Mouse (Mus musculus): ENCODE data around the gene Wnt2b. TPM values are rescaled to one million over a fixed set of nuclear protein-coding genes. Genes with fewer than 3 reads are reported as not detected.

Wnt2b gene
- total RNA-seq (2015; ENCODE audit: low replicate concordance), result not detected in 2 replicates
- not detected in 2 replicates for total RNA-seq (2017; ENCODE audit: low replicate concordance)

DNA sequence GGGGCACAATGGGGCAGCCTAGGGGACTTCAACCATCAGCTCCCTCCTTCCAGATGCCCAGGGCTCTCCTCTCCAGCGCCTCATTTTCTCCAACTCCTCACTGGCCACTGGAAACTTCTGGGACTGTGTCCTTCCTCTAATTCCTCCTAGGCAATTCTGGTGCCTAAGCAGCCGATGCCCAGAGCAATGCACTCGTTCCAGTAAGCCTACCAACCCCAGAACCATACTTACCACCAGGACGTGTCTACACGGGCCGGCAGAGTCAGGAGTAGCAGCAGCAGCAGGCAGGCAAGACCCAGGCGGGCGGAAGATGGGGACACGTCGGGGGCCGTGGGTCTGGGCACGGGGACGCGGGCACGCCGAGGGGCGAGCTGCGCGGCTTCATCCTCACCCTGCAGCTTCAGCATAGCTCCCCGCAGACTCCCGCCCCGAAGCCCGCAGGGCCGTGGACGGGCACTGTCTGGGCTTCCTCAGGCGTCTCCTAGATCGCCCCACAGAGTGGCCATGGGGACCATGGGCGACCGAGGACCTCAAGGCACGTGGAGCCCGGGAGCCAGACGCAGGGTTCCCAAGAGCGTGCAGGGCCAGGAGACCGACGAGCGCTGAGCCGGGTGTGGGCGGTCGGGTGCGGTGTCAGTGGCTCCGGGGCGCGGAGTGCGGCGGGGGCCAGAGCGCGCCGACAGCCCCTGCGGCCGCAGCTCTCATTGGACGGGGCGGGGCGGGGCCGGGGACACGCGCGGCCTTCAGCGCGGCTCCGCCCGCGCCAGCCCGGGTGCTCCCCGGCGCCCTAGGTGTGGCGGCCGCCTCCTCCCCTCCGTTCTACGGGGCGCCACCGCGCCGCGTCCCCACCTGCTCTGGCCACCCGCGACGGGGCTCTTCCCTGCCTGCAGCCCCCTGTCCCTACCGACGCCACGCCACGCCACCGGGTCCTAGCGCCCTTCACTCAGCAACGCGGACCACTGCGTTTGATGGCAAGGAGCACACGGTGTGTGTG is at the start of gene Wnt2b:
Gene Wnt2b, minus strand, starts transcription at position 856 of the 994 bp plus-strand sequence.
- 0 out of 2 replicates have a peak, but pooled peaks have one; percentile 39 for ATAC-seq (replicated peaks; ENCODE audit: low FRiP score, poor library complexity, severe bottlenecking)

DNA sequence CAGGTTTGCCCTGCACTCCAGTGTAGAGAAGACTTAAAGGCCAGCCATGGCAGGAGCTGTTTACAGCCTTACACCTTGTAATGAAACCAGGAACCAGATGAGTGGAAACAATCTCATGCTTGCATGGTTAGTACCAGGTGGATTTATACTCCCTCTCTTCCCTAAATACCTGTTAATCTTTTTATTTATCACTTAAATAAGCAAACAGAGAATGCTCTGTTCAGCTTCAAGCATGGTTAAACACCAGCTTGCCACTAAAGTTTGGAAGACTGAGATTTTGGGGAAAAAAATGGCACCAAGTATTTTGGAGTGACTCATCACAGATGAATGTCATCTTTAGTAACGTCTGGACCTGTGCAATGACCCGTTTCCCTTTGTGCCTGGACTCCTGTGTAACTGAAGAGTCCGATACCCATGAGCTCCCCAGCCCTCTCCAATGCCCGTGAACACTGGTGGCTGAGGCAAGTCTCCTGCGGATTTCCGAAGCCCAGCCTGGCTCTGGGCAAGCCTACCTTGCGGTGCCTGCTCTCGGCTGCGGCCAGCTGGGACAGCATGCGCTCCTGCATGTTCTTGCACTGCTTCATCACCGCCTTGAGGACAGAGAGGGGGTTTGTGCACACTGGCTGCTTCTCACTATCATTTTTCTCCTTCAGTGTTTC is 49.1 kb upstream of the Wnt2b start:
- ATAC-seq (replicated peaks; ENCODE audit: low FRiP score, poor library complexity, severe bottlenecking), result no peak

GRCm38 (mm10) chr3:105008070-105008469 is 46.3 kb upstream of the Wnt2b start:
- ATAC-seq (replicated peaks; ENCODE audit: low FRiP score, poor library complexity, severe bottlenecking), result no peak

- ATAC-seq (replicated peaks; ENCODE audit: low FRiP score, poor library complexity, severe bottlenecking), result no peak
These were observed 44.4 kb upstream of the Wnt2b start for GRCm38 (mm10) chr3:105006101-105006500.

GRCm38 (mm10) chr3:105005561-105006065 is 43.9 kb upstream of the Wnt2b start:
- ATAC-seq (replicated peaks; ENCODE audit: low FRiP score, poor library complexity, severe bottlenecking), result no peak

DNA sequence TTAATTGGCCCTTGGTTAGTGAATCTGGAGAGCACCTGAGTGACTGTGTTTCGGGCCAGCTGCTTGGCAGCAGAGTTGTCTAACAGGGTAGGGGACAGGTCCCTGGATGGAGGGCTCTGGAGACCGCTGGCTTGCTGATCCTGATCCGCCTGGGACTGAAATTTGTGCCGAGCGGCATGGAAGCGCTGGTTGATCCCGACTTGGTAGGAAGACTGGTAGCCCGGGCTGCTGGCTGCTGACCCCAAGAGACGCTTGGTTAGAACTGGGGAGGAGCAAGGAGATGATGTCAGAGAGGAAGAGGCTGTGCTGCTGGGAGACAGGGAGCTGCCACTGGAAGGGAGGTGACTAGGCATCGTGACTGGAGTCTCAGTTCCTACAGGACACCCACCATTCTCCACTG is 43.3 kb upstream of the Wnt2b start:
- ATAC-seq (replicated peaks; ENCODE audit: low FRiP score, poor library complexity, severe bottlenecking), result no peak

GRCm38 (mm10) chr3:105003960-105004463 is 42.3 kb upstream of the Wnt2b start:
- no peak for ATAC-seq (replicated peaks; ENCODE audit: low FRiP score, poor library complexity, severe bottlenecking)

- no peak for ATAC-seq (replicated peaks; ENCODE audit: low FRiP score, poor library complexity, severe bottlenecking)
These were observed 39.7 kb upstream of the Wnt2b start for GRCm38 (mm10) chr3:105001374-105001773.

DNA sequence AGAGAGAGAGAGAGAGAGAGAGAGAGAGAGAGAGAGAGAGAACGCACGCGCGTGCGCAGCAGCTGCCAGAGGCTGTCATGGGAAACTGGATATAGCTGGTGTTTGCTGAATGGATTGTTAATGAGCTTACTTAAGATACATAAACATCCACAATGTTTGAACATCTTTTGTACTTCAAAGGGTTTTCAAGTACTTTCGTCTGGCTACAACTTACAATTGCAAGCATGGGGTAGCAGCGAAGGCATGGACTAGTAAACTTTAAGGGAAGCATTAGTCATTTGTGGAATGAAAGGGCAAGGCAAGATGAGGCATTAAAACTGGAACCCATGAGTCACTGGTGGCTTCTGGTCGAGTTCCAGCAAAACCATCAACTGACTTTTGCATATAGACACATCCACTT is 38.8 kb upstream of the Wnt2b start:
- no peak for ATAC-seq (replicated peaks; ENCODE audit: low FRiP score, poor library complexity, severe bottlenecking)

DNA sequence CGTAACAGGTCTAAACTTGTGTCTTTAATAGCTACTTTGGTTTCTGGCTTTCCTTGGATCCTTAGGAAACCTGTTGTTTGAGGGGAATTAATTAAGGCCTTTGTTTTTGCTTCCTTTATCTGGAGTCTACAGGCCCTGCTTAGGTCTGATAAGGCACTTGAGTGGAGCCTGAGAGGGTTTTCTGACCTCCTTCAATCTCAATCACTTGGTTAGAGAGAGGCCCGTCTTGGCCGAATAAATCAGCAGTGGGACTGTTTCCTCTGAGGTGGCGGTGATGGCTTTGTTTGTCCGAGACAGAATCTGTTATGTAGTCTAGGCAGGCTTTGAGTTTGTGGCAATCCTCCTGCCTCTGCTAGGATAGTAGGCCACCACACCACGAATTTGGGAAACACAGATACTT is 35.8 kb upstream of the Wnt2b start:
- no peak for ATAC-seq (replicated peaks; ENCODE audit: low FRiP score, poor library complexity, severe bottlenecking)

- ATAC-seq (replicated peaks; ENCODE audit: low FRiP score, poor library complexity, severe bottlenecking), result no peak
These were observed 34.0 kb upstream of the Wnt2b start for GRCm38 (mm10) chr3:104995707-104996106.

DNA sequence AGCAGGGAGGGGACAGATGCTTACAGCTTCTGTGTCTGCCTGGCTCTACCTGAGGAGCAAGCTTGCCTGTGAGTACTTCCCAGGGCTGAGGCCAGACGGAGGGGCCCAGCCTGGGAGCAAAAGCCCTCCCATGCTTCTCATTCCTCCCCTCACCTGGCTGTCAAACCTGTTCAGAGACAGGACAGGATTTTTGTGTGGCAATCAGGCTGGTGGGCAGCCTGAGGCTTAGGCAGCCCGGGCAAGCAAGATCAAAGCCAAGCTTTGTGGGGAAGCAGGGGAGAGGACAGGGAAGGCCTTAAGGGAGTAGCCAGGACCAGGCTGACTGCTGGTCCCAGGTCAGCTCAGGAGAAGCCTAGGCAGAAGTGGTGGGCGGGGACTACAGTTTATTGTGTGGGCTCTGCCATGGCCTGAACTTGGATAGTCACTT is 32.7 kb upstream of the Wnt2b start:
- ATAC-seq (replicated peaks; ENCODE audit: low FRiP score, poor library complexity, severe bottlenecking), result no peak

GRCm38 (mm10) chr3:104993800-104994199 is 32.1 kb upstream of the Wnt2b start:
- no peak for ATAC-seq (replicated peaks; ENCODE audit: low FRiP score, poor library complexity, severe bottlenecking)

DNA sequence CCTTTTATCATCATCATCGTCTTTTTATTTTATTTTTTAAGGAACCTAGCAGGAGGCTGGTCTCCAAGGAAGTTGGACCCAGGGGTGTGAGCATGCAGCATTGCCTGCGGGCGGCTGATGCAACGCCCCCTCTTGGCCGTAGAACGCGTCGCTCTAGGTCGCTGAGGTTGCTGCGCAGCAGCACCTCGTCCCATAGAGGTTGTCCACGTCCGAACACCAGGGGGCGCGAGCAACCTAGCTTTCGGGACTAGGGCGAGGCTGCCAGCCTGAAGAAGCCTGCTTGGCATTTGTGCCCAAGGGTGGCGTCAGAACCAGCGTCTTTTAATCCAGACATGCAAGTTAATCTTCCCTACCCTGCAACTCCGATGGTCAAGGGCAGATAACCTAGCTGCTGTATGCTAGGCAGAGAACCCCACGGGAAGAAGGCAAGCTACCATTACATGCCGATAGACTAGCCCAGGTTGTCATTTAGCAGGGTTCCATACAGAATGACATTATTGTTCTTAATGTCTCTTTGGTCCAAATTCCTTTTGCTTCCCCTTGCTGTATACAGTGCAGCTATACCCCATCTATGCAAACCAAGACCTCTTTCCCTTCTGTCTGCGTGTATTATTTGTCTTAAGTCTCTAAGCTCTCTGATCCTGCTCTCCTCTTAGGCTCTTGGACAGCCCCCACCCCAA is 31.1 kb upstream of the Wnt2b start:
- ATAC-seq (replicated peaks; ENCODE audit: low FRiP score, poor library complexity, severe bottlenecking), result peak; percentile 71; the same call in 1 of the 2 replicates

- ATAC-seq (replicated peaks; ENCODE audit: low FRiP score, poor library complexity, severe bottlenecking), result no peak
These were observed 30.0 kb upstream of the Wnt2b start for GRCm38 (mm10) chr3:104991703-104992102.

GRCm38 (mm10) chr3:104987884-104988283 is 26.2 kb upstream of the Wnt2b start:
- ATAC-seq (replicated peaks; ENCODE audit: low FRiP score, poor library complexity, severe bottlenecking), result no peak

- ATAC-seq (replicated peaks; ENCODE audit: low FRiP score, poor library complexity, severe bottlenecking), result no peak
These were observed 18.0 kb upstream of the Wnt2b start for GRCm38 (mm10) chr3:104979735-104980134.

DNA sequence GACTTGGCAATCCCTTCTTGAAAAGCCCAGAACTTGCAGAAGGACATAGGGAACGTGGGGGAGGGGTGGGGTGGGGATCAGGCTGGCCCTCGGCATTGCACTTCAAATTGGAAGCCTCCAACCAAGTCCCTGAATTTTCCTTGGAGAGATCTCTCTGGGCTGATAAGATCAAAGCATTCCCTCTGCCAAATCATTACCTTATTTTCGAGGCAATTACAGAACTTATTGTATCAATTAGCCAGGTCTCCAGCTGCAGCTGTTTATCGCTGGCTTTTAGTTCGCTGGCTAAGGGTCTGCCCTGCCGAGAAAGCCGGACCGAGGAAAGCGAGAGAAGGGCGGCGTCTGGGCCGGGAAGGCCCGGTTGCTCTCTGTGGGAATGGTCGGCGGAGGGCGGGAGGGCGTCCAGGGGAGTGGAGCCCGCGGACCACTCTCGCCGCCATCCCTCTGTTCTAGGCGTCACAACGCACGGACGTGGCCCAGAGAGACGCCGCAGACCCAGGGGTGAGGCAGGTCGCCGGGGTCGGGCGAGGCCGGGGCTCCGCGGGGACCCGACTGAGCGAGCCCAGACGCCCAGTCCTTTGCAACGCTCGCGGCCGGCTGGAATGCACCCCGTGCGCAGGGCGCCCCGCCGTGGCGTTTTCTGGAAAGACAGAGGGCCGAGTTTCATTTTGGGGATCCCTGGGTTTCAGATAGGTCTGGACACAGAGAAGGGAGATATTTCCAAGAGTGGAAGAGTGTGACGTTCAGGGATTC is 6.0 kb upstream of the Wnt2b start:
- ATAC-seq (replicated peaks; ENCODE audit: low FRiP score, poor library complexity, severe bottlenecking), result no peak

- no peak for ATAC-seq (replicated peaks; ENCODE audit: low FRiP score, poor library complexity, severe bottlenecking)
These were observed 4.4 kb upstream of the Wnt2b start for GRCm38 (mm10) chr3:104965991-104966554.

Data from erythroid progenitor cell, adult 5-6 weeks (primary cell).